Mouse (Mus musculus): Measurements from ENCODE around the gene Nras. TPM values are rescaled to one million over a fixed set of nuclear protein-coding genes. Genes with fewer than 3 reads are reported as not detected.

Gene Nras
- total RNA-seq, 2 experiments from 2014 or later: 26.6 to 42.7 TPM

DNA sequence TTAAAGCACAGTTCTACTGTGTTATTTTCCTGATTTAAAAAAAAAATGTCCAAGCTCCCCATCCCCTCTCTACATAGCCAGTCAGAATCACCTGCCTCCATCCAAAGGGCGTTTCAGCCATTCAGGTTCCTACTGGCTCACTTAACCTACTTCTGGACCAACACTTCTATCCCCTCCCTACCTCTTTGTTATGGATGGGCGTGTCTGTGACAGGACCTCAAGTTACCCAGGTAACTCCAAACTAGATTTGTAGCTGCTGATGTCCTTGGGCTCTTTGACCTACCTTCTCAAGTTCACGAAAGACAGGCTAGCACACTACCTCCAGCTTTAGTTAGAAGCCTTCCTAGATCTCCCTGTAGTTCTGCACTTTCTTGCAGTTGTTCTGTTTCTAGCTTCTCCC is 27.9 kb downstream of the Nras start:
- ATAC-seq (replicated peaks; ENCODE audit: low FRiP score, poor library complexity, severe bottlenecking): no peak

DNA sequence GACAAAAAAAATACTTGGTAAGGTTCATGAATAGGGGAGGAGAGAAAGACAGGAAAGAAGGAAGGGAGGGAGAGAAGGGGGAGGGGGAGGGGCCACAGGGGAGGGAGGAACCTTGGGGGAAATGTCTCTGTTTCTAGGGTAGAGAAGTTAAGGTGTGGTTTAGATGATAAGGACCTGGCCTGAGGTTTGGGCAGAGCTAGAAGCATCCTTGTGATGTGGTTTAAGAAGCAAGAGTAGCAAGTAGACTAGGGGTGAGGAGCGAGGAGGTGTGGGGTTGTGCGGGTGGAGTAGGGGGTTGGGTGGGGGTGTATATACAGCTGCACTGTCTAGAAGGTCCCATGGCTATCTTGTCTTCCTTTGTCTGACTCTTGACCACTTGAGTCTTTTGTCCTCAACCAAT is 33.7 kb downstream of the Nras start:
- no peak for ATAC-seq (replicated peaks; ENCODE audit: low FRiP score, poor library complexity, severe bottlenecking)

DNA sequence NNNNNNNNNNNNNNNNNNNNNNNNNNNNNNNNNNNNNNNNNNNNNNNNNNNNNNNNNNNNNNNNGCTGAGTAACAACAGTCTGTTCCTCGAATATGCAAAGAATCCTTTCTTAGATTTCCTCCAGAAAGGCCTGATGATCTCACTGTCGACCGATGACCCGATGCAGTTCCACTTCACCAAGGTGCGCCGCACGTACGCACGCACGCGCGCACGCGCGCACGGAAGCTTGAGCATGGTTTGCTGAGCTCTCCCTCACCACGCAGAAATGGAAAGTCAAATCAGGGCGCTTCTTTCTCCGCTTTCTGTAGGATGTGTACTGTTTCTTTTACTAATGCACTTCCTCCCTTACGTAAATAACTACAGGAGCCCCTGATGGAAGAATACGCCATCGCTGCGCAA is 40.6 kb downstream of the Nras start:
- no peak for ATAC-seq (replicated peaks; ENCODE audit: low FRiP score, poor library complexity, severe bottlenecking)

DNA sequence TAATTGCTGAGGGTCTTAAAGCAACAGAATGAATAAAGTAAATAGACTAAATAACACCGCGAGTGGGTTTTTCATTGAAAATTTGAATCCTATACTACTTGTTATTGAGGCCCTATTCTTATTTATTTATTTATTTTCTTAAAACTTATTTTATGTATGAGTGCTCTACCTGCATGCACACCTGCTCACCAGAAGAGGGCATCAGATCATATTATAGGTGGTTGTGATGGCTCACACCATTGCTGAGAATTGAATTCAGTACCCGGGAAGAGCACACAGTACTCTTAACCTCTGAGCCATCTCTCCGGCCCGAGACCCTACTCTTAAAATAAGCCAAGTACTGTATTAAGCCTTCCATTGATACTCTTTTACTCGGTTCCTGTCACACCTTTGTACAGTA is 41.6 kb downstream of the Nras start:
- ATAC-seq (replicated peaks; ENCODE audit: low FRiP score, poor library complexity, severe bottlenecking): no peak

DNA sequence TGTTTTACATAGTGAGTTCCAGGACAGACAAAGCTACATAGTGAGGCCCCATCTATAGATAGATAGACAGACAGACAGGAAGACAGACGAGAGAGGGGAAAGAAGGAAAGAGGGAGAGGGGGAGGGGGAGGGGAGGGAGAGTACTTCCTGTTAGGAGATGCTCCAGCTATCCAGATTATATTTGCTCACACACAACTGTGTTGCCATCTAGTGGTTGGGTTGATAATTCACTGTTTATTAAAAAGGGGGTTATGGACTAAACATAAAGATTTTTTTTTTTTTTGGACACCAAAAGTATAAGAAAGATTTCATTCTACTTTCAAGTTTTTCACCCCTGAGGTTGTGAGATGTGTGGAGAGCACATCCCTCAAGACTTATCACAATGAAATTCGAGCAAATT is 42.6 kb downstream of the Nras start:
- ATAC-seq (replicated peaks; ENCODE audit: low FRiP score, poor library complexity, severe bottlenecking): no peak

DNA sequence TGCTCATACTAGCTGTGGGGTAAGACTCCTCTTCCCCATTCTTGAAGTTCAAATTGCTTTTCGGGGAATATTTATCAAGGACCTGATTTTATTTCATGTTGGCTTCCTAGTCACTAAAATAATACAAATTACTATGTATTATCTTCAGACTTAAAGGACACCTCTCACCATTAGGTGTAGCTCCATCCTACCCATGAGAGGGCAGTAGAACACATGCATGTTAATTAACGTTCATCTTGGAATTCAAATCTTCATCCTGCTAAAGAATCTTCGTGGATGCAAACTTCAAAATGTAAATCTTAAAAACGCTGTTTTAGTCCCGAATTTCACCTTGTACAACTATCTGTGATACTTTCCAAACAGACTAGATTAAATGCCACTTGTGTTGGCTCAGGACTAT is 43.1 kb downstream of the Nras start:
- ATAC-seq (replicated peaks; ENCODE audit: low FRiP score, poor library complexity, severe bottlenecking): no peak

DNA sequence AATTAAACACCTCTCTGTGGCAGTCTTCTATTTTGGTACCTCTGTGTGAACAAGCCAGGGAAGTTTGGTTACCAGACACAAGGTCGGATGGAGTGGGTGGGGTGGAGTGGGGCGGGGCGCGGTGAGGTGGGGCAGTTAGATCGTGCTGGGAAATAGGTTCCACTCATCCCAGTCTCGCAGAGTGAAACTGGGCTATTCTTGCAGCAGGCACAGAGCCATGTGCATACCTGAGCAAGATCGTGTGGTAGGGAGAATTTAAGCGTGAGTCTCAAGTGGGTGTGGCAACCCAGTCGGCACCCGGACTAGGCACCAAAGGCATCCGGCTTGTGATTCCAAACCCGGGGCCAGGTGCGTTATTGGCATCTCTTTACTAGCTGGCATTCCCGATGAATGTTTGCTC is 43.8 kb downstream of the Nras start:
- ATAC-seq (replicated peaks; ENCODE audit: low FRiP score, poor library complexity, severe bottlenecking): peak; percentile 59

DNA sequence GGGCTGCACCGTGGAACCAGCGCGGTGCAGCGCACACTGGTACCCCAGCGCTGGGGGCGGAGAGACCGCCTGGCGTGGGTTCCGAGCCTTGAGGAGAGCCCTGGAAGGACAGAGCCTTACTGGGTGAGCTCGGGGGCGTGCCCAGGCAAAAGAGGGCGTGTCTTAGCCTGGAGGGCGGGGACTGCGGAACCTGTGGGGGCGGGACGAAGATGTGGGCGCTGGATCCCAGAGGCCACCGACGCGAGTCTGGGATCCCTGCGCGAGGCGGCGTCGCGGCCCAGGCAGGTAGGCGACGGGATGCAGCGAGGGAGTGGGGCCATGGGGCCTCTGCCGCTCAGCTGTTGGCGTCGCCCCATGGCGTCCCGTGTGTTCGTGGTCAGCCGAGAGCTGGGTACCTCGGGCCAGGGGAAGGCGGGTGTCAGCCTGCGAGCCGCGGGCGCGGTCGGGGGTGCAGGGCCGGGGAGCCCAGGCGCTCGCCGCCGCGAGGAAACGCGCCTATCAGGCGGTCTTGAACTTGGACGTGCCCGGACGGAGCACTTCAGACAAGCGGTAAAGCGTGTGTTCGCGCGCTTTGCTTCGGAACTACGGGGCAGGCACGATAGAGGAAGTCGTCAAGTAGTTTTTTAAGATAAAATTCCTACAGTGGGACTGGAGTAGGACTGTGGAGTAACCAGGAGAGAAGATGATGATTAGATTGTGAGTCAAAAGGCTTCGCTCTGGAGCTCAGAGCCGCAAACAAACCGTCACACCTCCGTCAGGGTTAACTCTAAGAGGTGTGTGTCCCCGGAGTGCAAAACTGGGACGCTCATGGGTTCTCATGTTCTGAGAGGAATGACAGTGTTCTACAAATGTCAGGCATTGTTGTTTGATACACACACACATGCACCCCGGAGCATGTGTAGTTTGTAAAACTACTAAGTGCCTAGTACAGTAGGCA is 44.6 kb downstream of the Nras start, which contains the start of gene Dennd2c:
Dennd2c (plus strand) TSS at position 151 of the 937 bp plus-strand sequence.
- ATAC-seq (replicated peaks; ENCODE audit: low FRiP score, poor library complexity, severe bottlenecking): peak; percentile 93

DNA sequence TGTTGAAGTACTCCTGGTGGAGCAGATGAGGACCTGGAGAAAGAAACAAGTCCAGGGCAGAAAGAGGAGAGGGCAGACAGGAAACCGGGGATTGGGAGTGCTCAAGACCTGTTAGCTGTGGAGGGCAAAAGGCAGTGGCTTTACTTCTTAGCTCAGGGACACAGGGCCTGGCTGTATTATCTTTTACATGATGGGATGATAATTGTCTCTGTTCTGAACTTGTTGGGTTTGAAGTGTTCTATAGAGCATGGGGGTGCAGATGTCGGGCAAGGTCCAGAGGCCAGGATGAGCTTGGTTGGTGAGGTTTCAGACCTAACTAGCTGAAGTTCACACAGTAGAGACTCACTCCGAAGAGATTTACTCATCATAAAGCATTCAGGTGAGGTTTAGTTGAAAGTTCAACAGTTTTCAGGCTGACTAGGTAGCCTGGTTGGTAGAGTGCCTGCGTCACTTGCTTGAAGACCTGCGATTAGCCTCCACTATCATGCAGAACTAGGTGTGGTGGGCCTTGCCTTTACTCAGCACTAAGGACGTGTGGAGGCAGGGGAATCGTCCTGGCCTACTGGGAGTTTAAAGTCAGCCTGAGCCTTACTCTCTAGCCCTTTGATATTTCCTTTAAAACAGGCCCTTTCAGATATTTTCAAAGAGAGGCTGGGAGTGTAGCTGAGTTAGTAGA is 49.6 kb downstream of the Nras start:
- 0 out of 2 replicates have a peak, but pooled peaks have one; percentile 42 for ATAC-seq (replicated peaks; ENCODE audit: low FRiP score, poor library complexity, severe bottlenecking)

DNA sequence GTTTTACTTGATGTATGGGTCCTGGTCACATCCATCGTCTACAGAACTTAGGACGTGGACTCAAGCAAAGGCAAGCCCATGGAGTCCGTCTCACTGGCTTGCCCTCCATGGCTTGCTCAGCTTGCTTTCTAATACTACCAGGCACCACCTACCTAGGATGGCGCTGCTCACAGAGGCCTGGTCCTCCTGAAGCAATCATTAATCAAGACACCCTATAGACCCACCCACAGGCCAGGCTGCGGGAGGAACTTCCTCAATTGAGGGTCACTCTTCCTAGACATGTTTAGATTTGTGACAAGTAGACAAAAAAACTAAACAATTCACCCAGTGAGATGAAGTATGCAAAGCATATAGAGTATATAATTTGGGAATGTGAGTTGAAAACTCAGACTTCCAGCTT is 54.1 kb downstream of the Nras start:
- no peak for ATAC-seq (replicated peaks; ENCODE audit: low FRiP score, poor library complexity, severe bottlenecking)

Other genes with a start within 250 kb of the Nras start
- not detected in 2 replicates for gene Sycp1, start 122.2 kb upstream of the Nras start, total RNA-seq (2015; ENCODE audit: low replicate concordance)
- gene Sycp1, start 122.2 kb upstream of the Nras start, total RNA-seq (2017; ENCODE audit: low replicate concordance): not detected in 2 replicates
- gene Nr1h5, start 94.2 kb upstream of the Nras start, total RNA-seq (2015; ENCODE audit: low replicate concordance): not detected in 2 replicates
- gene Nr1h5, start 94.2 kb upstream of the Nras start, total RNA-seq (2017; ENCODE audit: low replicate concordance): not detected in 2 replicates
- 4.4 and 11.7 TPM in 2 replicates for gene Sike1, start 62.6 kb upstream of the Nras start, total RNA-seq (2015; ENCODE audit: low replicate concordance)
- gene Sike1, start 62.6 kb upstream of the Nras start, total RNA-seq (2017; ENCODE audit: low replicate concordance): 3.6 and 7.9 TPM in 2 replicates
- gene Csde1, start 37.9 kb upstream of the Nras start, total RNA-seq (2015; ENCODE audit: low replicate concordance): 84.4 and 89.9 TPM in 2 replicates
- gene Csde1, start 37.9 kb upstream of the Nras start, total RNA-seq (2017; ENCODE audit: low replicate concordance): 216 and 294 TPM in 2 replicates
- not detected in 2 replicates for gene Ampd1, start 15.7 kb downstream of the Nras start, total RNA-seq (2015; ENCODE audit: low replicate concordance)
- gene Ampd1, start 15.7 kb downstream of the Nras start, total RNA-seq (2017; ENCODE audit: low replicate concordance): 0.26 TPM in 1 of 2 replicates, not detected in the other
- 141 and 144 TPM in 2 replicates for gene Dennd2c, start 44.3 kb downstream of the Nras start, total RNA-seq (2015; ENCODE audit: low replicate concordance)
- gene Dennd2c, start 44.3 kb downstream of the Nras start, total RNA-seq (2017; ENCODE audit: low replicate concordance): 178 and 191 TPM in 2 replicates
- gene Bcas2, start 113.4 kb downstream of the Nras start, total RNA-seq (2015; ENCODE audit: low replicate concordance): 26.7 and 42.8 TPM in 2 replicates
- gene Bcas2, start 113.4 kb downstream of the Nras start, total RNA-seq (2017; ENCODE audit: low replicate concordance): 49.1 and 54.4 TPM in 2 replicates
- gene Trim33, start 221.0 kb downstream of the Nras start, total RNA-seq (2015; ENCODE audit: low replicate concordance): 37.9 and 48.3 TPM in 2 replicates
- 12.9 and 31.5 TPM in 2 replicates for gene Trim33, start 221.0 kb downstream of the Nras start, total RNA-seq (2017; ENCODE audit: low replicate concordance)

Data from erythroblast, adult 5-6 weeks (primary cell).